Mouse (Mus musculus): Measurements from ENCODE around the gene Oxa1l. TPM values are rescaled to one million over a fixed set of nuclear protein-coding genes. Genes with fewer than 3 reads are reported as not detected.

Oxa1l gene
- total and polyA plus RNA-seq, 3 experiments, result 43.3 to 143 TPM; not detected in 1

- no peak for DNase-seq (ENCODE audit: low read depth, low spot score)
- no peak overlapping the region for H3K9ac ChIP-seq (ENCODE audit: control insufficient read depth, low read depth, low read length, poor library complexity, severe bottlenecking)
- no peak overlapping the region for H3K4me3 ChIP-seq (ENCODE audit: control insufficient read depth in 1 of 2, insufficient read depth in 1 of 2, low read depth in 2 of 2, low read length in 2 of 2)
- peaks cover 0 to 6% of the 10 kb centered on the region in 2 experiments; a peak in 3 of 4 replicates for H3K36me3 ChIP-seq (ENCODE audit: control insufficient read depth in 1 of 2, insufficient read depth in 2 of 2, low read length in 2 of 2)
- no peak for TF ChIP-seq GATA1 (IDR thresholded peaks at IDR 0.05; ENCODE audit: low read depth, low read length)
- no peak for TF ChIP-seq NELFE (IDR thresholded peaks at IDR 0.05; ENCODE audit: low read depth, low read length)
- no peak for TF ChIP-seq TAL1 (IDR thresholded peaks at IDR 0.05; ENCODE audit: low read length)
- H3K27ac ChIP-seq (ENCODE audit: control insufficient read depth, low read depth, low read length), result no peak overlapping the region
- H3K9me3 ChIP-seq (replicated peaks; ENCODE audit: insufficient read depth, low read length), result no peaks in the 10 kb centered on the region
- 0 out of 4 replicates have a peak, but pooled peaks cover 0 to under 1% of the 10 kb centered on the region in 2 experiments for H3K4me1 ChIP-seq (ENCODE audit: control insufficient read depth in 1 of 2, insufficient read depth in 2 of 2, low read length in 2 of 2)
- H3K27me3 ChIP-seq (ENCODE audit: control insufficient read depth in 1 of 2, insufficient read depth in 2 of 2, low read length in 2 of 2), result no peaks in the 10 kb centered on the region
- H3K79me2 ChIP-seq (ENCODE audit: control insufficient read depth, insufficient read depth, low read length, poor library complexity), result no peaks in the 10 kb centered on the region
These were observed 48.5 kb downstream of the Oxa1l start for GRCm38 (mm10) chr14:54409057-54409645.

GRCm38 (mm10) chr14:54409980-54410810 is 49.6 kb downstream of the Oxa1l start:
- Histone ChIP-seq H3K9ac (ENCODE audit: control insufficient read depth, low read depth, low read length, poor library complexity, severe bottlenecking) (no peak overlapping the region), H3K4me3 (ENCODE audit: control insufficient read depth in 1 of 2, insufficient read depth in 1 of 2, low read depth in 2 of 2, low read length in 2 of 2) (no peak overlapping the region), H3K36me3 (ENCODE audit: control insufficient read depth in 1 of 2, insufficient read depth in 2 of 2, low read length in 2 of 2) (peaks cover 4 to 6% of the 10 kb centered on the region in 2 experiments), H3K27ac (ENCODE audit: control insufficient read depth, low read depth, low read length) (no peak overlapping the region), H3K4me1 (ENCODE audit: control insufficient read depth in 1 of 2, insufficient read depth in 2 of 2, low read length in 2 of 2) (peaks cover 0 to 7% of the 10 kb centered on the region in 2 experiments; a peak in 3 of 4 replicates), H3K79me2 (ENCODE audit: control insufficient read depth, insufficient read depth, low read length, poor library complexity) (peaks cover 1% of the 10 kb centered on the region; the same call in 1 of the 2 replicates), H3K27me3 (ENCODE audit: control insufficient read depth in 1 of 2, insufficient read depth in 2 of 2, low read length in 2 of 2) (no peaks in the 10 kb centered on the region), H3K9me3 (replicated peaks; ENCODE audit: insufficient read depth, low read length) (no peaks in the 10 kb centered on the region)
- DNase-seq (ENCODE audit: low read depth, low spot score), result no peak
- TF ChIP-seq USF1 (IDR thresholded peaks at IDR 0.05; ENCODE audit: low read depth, low read length), result no peak
- TF ChIP-seq MXI1 (IDR thresholded peaks at IDR 0.05; ENCODE audit: low read depth, low read length), result no peak
- TF ChIP-seq MYB (IDR thresholded peaks at IDR 0.05; ENCODE audit: low read depth, low read length), result no peak
- no peak for TF ChIP-seq TBP (IDR thresholded peaks at IDR 0.05; ENCODE audit: low read depth, low read length)
- TF ChIP-seq SMC3 (IDR thresholded peaks at IDR 0.05; ENCODE audit: low read depth, low read length), result no peak
- no peak for TF ChIP-seq HCFC1 (IDR thresholded peaks at IDR 0.05; ENCODE audit: low read depth, low read length)
- no peak for TF ChIP-seq NRF1 (IDR thresholded peaks at IDR 0.05; ENCODE audit: insufficient read depth, low read depth, low read length, poor library complexity, severe bottlenecking)
- TF ChIP-seq GATA1 (IDR thresholded peaks at IDR 0.05; ENCODE audit: low read depth, low read length), result no peak
- no peak for TF ChIP-seq CHD2 (IDR thresholded peaks at IDR 0.05; ENCODE audit: low read length)
- TF ChIP-seq ZNF384 (IDR thresholded peaks at IDR 0.05; ENCODE audit: low read depth, low read length), result no peak
- TF ChIP-seq MAZ (IDR thresholded peaks at IDR 0.05; ENCODE audit: low read depth, low read length), result no peak
- no peak for TF ChIP-seq TAL1 (IDR thresholded peaks at IDR 0.05; ENCODE audit: low read length)
- no peak for TF ChIP-seq RCOR1 (IDR thresholded peaks at IDR 0.05; ENCODE audit: low read depth, low read length)
- TF ChIP-seq NELFE (IDR thresholded peaks at IDR 0.05; ENCODE audit: low read depth, low read length), result no peak
- TF ChIP-seq POLR2AphosphoS2 (IDR thresholded peaks at IDR 0.05; ENCODE audit: low read length), result no peak
